In the genomic region with DNA sequence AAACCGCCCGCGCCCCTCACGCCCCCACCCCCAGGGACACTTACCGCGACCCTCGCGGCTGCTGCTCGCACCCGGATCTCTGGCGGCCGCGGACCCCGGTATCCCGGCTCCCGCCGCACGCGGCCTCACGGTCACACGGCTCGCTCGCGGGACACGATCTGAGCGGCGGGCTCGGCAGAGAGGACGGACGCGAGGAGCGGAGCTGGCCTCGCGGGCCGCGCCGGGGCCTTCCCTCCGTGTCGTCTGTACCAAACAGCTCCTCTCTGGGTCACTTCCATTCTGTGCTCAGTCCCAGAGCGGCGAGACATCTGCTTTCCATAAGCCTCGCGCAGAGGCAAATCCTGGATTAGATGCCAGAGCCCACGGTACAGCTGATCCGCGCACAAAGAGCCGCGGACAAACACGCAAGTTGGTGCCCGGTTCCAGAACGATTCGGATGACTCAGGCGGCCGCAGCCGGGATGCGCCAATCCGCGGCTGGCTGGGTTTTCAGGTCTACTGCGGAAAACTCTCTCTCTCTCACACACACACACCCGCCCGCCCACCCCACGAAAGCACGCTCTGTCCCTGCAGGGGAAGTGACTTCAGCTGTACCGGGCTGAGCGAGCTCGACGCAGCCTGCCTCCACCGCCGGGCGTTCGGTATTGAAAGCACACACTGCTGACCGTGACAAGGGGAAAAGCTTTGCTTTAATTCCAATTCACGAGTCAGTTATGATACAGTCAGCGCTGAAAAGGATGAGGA, we compare ENCODE assay signal across 8 mouse cellular contexts. TPM values are rescaled to one million over a fixed set of nuclear protein-coding genes. Genes with fewer than 3 reads are reported as not detected.
DNase-seq lines count a peak whose midpoint lies in the region; ATAC-seq lines count a peak whose summit lies in the region.

No protein-coding gene starts in this region.

- H3K27me3 ChIP-seq in hindbrain, embryonic 10.5 days (ENCODE audit: insufficient read depth, poor library complexity, severe bottlenecking): peaks cover 30% of the 10 kb centered on the region
- no peaks in the 10 kb centered on the region; the same call in 1 of the 2 replicates for H3K27me3 ChIP-seq in lung, embryonic 16.5 days (ENCODE audit: control insufficient read depth, insufficient read depth, low read depth, low read length)

- H3K4me3 ChIP-seq in hindbrain, embryonic 10.5 days: peak overlapping the region; percentile 66
- H3K4me3 ChIP-seq in lung, embryonic 16.5 days (ENCODE audit: low read length): peak overlapping the region; percentile 77

- DNase-seq in MEL-GATA-1-ER (ENCODE audit: extremely low read depth, low read depth): peak; percentile 53
- DNase-seq in cerebellum, adult 9-10 months: peak; percentile 69
- DNase-seq in frontal cortex, adult 2 months (ENCODE audit: extremely low spot score in 1 of 2, low spot score in 1 of 2): peak; percentile 40 to 86
- peak; percentile 68 for DNase-seq in hindbrain, embryonic 10.5 days (ENCODE audit: low spot score)
- DNase-seq in layer of hippocampus, postnatal 10 days (ENCODE audit: low spot score in 2 of 2): peak; percentile 71 to 73
- peak; percentile 28 for DNase-seq in ovary, postnatal 10 days (ENCODE audit: low spot score)
- DNase-seq in thymus, postnatal 25 days: peak; percentile 62

- H3K4me1 ChIP-seq in hindbrain, embryonic 10.5 days (replicated peaks): peaks cover 71% of the 10 kb centered on the region
- peaks cover 16% of the 10 kb centered on the region for H3K4me1 ChIP-seq in lung, embryonic 16.5 days (replicated peaks; ENCODE audit: control insufficient read depth, insufficient read depth, low read length)

- peak overlapping the region; percentile 83 for H3K9ac ChIP-seq in lung, embryonic 16.5 days (ENCODE audit: low read length)

- under 1% methylated on average over 74 of the region's 74 CpGs for WGBS in hindbrain, embryonic 10.5 days
- under 1% methylated on average over 59 of the region's 74 CpGs for WGBS in lung, embryonic 16.5 days

- peak; percentile 90 for ATAC-seq in lung, embryonic 16.5 days (ENCODE audit: low read depth)

- no peaks in the 10 kb centered on the region for H3K9me3 ChIP-seq in hindbrain, embryonic 10.5 days
- H3K9me3 ChIP-seq in lung, embryonic 16.5 days (ENCODE audit: control insufficient read depth, low read length): no peaks in the 10 kb centered on the region

- H3K27ac ChIP-seq in hindbrain, embryonic 10.5 days: peak overlapping the region; percentile 85
- H3K27ac ChIP-seq in lung, embryonic 16.5 days (ENCODE audit: low read length): peak overlapping the region; percentile 58

- H3K36me3 ChIP-seq in hindbrain, embryonic 10.5 days: peaks cover 4% of the 10 kb centered on the region; the same call in 1 of the 2 replicates
- H3K36me3 ChIP-seq in lung, embryonic 16.5 days (ENCODE audit: control insufficient read depth, insufficient read depth, low read length): no peaks in the 10 kb centered on the region

- H3K4me2 ChIP-seq in lung, embryonic 16.5 days (ENCODE audit: low read depth, low read length): peak overlapping the region; percentile 100

RNA-seq across cellular contexts. Expression of gene Trim2, which starts 47.2 kb away (rescaled TPM):
- polyA plus RNA-seq in frontal cortex, adult 2 months (2012; rRNA removed): 94.3 and 106 TPM in 2 replicates
- 65.9 and 87.0 TPM in 2 replicates for polyA plus RNA-seq in hindbrain, embryonic 10.5 days (2016; fragmentation: Nextera tagmentation; extraction: Ambion mirVana)
- 100 to 1,000 TPM; 267 to 271 TPM for total RNA-seq in layer of hippocampus, postnatal 10 days (2021)
- polyA plus RNA-seq in lung, embryonic 16.5 days (2015; fragmentation: Nextera tagmentation; extraction: Ambion mirVana): 31.9 and 36.2 TPM in 2 replicates

Comparison
In these comparisons a context has a peak if more than half of its experiments do, and no peak if none do; other contexts are left out.
1. Peak in every context shown above with its lines: DNase-seq, ATAC-seq, H3K4me3 ChIP-seq and H3K27ac ChIP-seq.